Mouse (Mus musculus) forebrain, embryonic 16.5 days (tissue): ENCODE results near the gene Nup210. TPM values are rescaled to one million over a fixed set of nuclear protein-coding genes. Genes with fewer than 3 reads are reported as not detected.
"Not testable (repeated sequence)": the region's sequence is repeated elsewhere in the genome, so short reads cannot be mapped to it uniquely, and the experiment has no call there.

Experiments
- ATAC-seq: fragments of 200-750 bp; cut with Nextera tagmentation; 2 replicates; pipeline ENCODE4 v1.8.0; 2017; ENCODE audit warnings: mild to moderate bottlenecking, moderate library complexity
- H3K27ac ChIP-seq: fragments of 300-500 bp; sonication (generic); 2 replicates; pipeline ENCODE4 v1.5.1; 2014; ENCODE audit warnings: low read length, control low read depth
- H3K27me3 ChIP-seq: fragments of 300-500 bp; sonication (generic); replicated peaks from 2 replicates; pipeline ENCODE4 v1.6.1; 2014; ENCODE audit warnings: low read length; ENCODE audit not compliant: control insufficient read depth, insufficient read depth
- H3K36me3 ChIP-seq: fragments of 300-500 bp; sonication (generic); 2 replicates; pipeline ENCODE4 v1.6.1; 2014; ENCODE audit not compliant: control insufficient read depth, insufficient read depth
- H3K4me1 ChIP-seq: fragments of 300-500 bp; sonication (generic); replicated peaks from 2 replicates; pipeline ENCODE4 v1.6.1; 2014; ENCODE audit warnings: low read length; ENCODE audit not compliant: control insufficient read depth, insufficient read depth
- H3K4me2 ChIP-seq: fragments of 300-500 bp; sonication (generic); 2 replicates; pipeline ENCODE4 v1.6.1; 2014; ENCODE audit warnings: mild to moderate bottlenecking, low read length, control low read depth
- H3K4me3 ChIP-seq: fragments of 300-500 bp; sonication (generic); replicated peaks from 2 replicates; pipeline ENCODE4 v1.5.1; 2014; ENCODE audit warnings: mild to moderate bottlenecking, low read length, control low read depth
- H3K9ac ChIP-seq: fragments of 300-500 bp; sonication (generic); replicated peaks from 2 replicates; pipeline ENCODE4 v1.6.1; 2014; ENCODE audit warnings: low read depth, low read length, control low read depth
- H3K9me3 ChIP-seq: fragments of 300-500 bp; sonication (generic); 2 replicates; pipeline ENCODE4 v1.6.1; 2016; ENCODE audit warnings: low read length; ENCODE audit not compliant: control insufficient read depth
- WGBS: fragments of 180-500 bp; shearing (Covaris S2); extraction: QIAGEN DNeasy Blood & Tissue Kit; methylation state at CpG from one replicate; pipeline ENCODE4 v1.1.7; 2014; 5-methylcytosine and 5-hydroxymethylcytosine counted together
- polyA plus RNA-seq: library from polyadenylated mRNA; unstranded; fragments of >200 nt; fragmentation: Nextera tagmentation; extraction: Ambion mirVana; gene quantifications from 2 replicates; pipeline ENCODE4 v1.2.1, GENCODE M21; 2015

Nup210 gene
- polyA plus RNA-seq, 1 experiment from 2014 or later, result 21.1 TPM

DNA sequence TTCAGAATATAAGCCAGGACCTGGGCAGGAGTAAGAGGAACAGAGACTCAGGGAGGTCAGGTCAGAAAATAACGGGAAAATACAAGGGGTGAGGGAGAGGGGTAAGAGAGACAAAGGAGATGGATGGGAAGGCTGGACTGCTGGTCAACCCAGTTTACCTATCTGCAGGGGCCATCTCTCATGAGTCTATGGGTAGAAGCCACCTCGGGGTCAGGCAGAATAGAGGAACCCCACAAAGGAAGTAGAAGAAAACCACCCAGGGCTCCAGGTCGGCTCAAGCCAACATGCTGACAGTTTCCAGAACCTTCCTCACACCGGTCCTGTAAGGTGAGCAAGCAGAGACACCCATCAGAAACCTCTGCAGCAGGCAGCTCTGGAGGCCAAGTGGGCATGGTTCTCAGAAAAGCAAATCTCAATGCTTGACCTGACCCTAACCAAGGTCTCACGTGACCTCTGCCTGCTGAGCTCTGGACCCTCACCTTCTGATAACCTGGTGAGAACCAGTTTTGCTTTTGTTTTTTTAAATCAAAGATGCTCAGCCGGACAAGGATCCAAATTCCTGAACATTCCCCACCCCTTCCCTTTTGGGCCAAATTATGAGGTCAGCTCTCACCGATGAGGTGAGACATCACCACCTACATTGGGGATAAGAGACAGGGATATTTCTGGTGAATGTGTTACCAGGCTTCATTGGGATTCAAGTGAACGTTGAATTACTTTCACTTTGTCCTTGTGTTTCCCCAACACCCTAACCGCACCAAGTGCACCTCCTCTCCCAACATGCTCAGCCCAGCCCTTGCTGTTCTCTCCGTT lies 5.3 kb downstream of the Nup210 start:
- Histone ChIP-seq H3K4me2 (no peak overlapping the region), H3K9ac (no peak overlapping the region), H3K4me3 (no peak overlapping the region), H3K27ac (no peak overlapping the region), H3K4me1 (peaks cover 19% of the 10 kb centered on the region), H3K9me3 (no peaks in the 10 kb centered on the region), H3K27me3 (no peaks in the 10 kb centered on the region), H3K36me3 (no peaks in the 10 kb centered on the region)
- no peak for ATAC-seq
- WGBS, result 90% methylated on average over 10 of the region's 10 CpGs

DNA sequence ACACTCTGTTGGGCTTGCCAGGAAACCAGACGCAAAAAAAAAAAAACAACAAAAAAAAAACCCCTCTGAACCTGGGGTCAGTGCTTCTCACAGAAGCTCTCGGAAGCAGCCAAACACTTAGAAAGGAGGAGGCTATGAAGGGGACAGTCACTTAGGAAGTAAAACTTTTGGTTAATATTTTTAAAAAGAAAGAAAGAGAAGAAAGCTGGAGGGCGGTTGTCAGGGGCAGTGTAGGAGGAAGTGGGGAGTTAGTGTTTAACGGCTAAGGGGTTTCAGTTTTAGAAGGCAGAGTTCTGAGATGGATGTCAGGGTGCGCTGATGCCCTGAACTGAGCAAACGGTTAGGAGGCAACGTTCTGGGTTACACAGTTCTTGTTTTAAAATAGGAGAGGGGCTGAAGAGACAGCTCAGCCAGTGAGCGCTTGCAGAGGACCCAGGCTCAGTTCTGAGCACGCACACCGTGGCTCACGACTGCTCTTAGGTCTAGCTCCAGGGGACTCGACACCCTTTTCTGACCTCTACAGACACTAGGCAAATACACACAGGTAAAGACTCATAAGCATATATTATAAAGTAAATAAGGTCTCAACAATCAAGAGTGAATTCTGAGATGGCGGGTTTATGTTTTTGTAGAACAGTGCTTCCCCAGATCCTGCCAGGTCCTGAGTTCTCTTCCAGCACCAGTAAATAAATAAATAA lies 6.2 kb downstream of the Nup210 start:
- Histone ChIP-seq H3K36me3 (no peaks in the 10 kb centered on the region), H3K9ac (no peak overlapping the region), H3K27ac (no peak overlapping the region), H3K4me3 (no peak overlapping the region), H3K27me3 (no peaks in the 10 kb centered on the region), H3K9me3 (no peaks in the 10 kb centered on the region), H3K4me2 (no peak overlapping the region), H3K4me1 (peaks cover 14% of the 10 kb centered on the region)
- WGBS, result 85% methylated on average over 13 of the region's 13 CpGs
- no peak for ATAC-seq

GRCm38 (mm10) chr6:91109489-91109888 lies 7.1 kb downstream of the Nup210 start:
- no peak overlapping the region for H3K4me2 ChIP-seq
- ATAC-seq, result no peak
- H3K36me3 ChIP-seq, result no peaks in the 10 kb centered on the region
- H3K4me3 ChIP-seq, result no peak overlapping the region
- H3K27ac ChIP-seq, result no peak overlapping the region
- no peak overlapping the region for H3K9ac ChIP-seq
- H3K4me1 ChIP-seq, result peaks cover 5% of the 10 kb centered on the region
- H3K9me3 ChIP-seq, result no peaks in the 10 kb centered on the region
- no peaks in the 10 kb centered on the region for H3K27me3 ChIP-seq

- Histone ChIP-seq H3K4me2 (no peak overlapping the region), H3K4me3 (no peak overlapping the region), H3K27ac (no peak overlapping the region), H3K9me3 (no peaks in the 10 kb centered on the region), H3K4me1 (peaks cover 4% of the 10 kb centered on the region; the same call in 1 of the 2 replicates), H3K27me3 (no peaks in the 10 kb centered on the region), H3K9ac (no peak overlapping the region), H3K36me3 (no peaks in the 10 kb centered on the region)
- WGBS, result 89% methylated on average over 2 of the region's 2 CpGs
- no peak for ATAC-seq
Observed at GRCm38 (mm10) chr6:91108917-91109450, 7.6 kb downstream of the Nup210 start.

DNA sequence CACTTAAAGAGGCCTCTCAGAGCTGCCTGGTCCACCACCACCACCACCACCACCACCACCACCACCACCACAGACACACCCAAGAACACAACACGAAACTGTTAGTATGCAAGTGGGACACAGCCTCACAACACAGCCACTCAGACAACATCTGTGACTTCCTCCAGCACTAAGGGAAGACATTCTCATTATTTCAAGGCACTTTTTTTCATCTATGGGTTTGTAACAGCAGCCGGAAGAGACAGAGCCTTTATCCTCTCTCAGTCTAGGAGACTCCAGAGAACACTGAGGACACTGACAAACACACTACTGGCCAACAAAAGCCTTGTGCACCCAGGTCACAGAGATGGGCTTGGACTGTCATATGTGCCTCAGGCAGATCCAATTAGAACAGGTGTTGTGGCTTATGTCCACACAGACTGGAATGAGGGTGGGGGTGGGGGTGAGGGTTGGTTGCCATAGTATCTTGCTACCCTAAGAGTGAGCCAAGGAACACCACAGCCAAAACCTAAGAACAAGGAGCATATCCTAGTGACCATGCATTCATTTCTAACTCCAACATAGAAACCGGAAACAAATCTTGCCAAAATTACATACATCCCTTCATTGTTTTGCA lies 8.2 kb downstream of the Nup210 start:
- Histone ChIP-seq H3K36me3 (no peaks in the 10 kb centered on the region), H3K4me1 (peaks cover 4% of the 10 kb centered on the region; the same call in 1 of the 2 replicates), H3K4me3 (no peak overlapping the region), H3K27ac (no peak overlapping the region), H3K4me2 (no peak overlapping the region), H3K9ac (no peak overlapping the region), H3K9me3 (no peaks in the 10 kb centered on the region), H3K27me3 (no peaks in the 10 kb centered on the region)
- no peak for ATAC-seq
- 94% methylated on average over 3 of the region's 3 CpGs for WGBS

DNA sequence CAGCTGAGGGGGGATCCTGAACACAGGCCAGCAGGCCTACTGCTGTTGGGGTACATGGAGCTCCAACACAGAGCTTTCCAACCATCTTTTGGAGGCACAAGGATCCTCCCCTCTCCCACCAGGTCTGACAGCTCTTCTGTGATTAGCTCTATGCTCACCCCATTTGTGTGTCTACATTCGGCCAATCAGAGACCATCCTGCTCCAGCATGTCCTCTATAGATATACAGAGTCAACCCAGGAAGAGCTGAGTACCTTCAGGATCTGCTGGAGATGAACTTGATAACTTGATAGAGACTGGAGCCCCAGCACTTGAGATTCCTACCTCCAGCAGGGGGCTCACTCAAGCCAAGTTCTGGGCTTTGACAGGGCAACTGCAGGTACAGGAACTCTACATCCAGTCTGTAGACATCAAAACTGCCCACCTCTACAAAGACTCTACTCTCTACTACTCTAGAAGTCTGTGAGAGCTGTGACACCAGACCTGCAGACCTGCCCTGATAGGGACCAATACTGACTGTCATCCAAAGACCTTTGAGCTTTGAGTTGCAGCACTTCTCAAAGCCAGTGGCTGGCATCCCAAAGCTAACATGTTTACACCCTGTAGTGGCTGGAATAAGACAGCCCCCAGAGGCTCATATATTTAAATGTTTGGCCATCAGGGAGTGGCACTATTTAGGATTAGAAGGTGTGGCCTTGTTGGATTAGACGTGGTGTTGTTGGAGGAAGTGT lies 11.1 kb downstream of the Nup210 start:
- no peaks in the 10 kb centered on the region for H3K9me3 ChIP-seq
- 93% methylated on average over 2 of the region's 2 CpGs for WGBS
- no peak for ATAC-seq
- no peak overlapping the region for H3K27ac ChIP-seq
- H3K4me2 ChIP-seq, result no peak overlapping the region
- H3K36me3 ChIP-seq, result no peaks in the 10 kb centered on the region
- peaks cover 4% of the 10 kb centered on the region; the same call in 1 of the 2 replicates for H3K4me1 ChIP-seq
- no peak overlapping the region for H3K9ac ChIP-seq
- H3K27me3 ChIP-seq, result no peaks in the 10 kb centered on the region
- no peak overlapping the region for H3K4me3 ChIP-seq

- no peak overlapping the region for H3K9ac ChIP-seq
- no peak overlapping the region for H3K4me2 ChIP-seq
- H3K9me3 ChIP-seq, result no peaks in the 10 kb centered on the region
- no peak overlapping the region for H3K27ac ChIP-seq
- no peak for ATAC-seq
- peaks cover 4% of the 10 kb centered on the region; the same call in 1 of the 2 replicates for H3K4me1 ChIP-seq
- WGBS, result 64% methylated on average over 3 of the region's 3 CpGs
- H3K36me3 ChIP-seq, result no peaks in the 10 kb centered on the region
- no peak overlapping the region for H3K4me3 ChIP-seq
- H3K27me3 ChIP-seq, result no peaks in the 10 kb centered on the region
Observed at GRCm38 (mm10) chr6:91104765-91105399, 11.7 kb downstream of the Nup210 start.

DNA sequence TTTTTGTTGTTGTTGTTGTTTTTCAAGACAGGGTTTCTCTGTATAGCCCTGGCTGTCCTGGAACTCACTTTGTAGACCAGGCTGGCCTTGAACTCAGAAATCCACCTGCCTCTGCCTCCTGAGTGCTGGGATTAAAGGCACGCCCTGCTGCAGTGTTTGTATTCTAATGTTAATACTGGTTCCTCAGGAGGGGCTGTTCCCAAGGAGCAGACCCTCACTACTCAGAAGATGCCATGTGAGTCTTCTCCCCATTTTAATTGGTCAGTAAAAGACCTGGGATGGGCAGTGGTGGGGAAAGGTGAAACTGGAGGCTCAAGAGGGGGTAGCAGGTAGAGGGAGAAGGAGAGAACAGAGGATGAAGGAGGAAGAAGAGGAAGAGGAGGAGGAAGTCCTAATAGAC lies 13.2 kb downstream of the Nup210 start:
- H3K4me2 ChIP-seq, H3K9me3 ChIP-seq, H3K4me3 ChIP-seq, H3K9ac ChIP-seq, H3K27me3 ChIP-seq, ATAC-seq, H3K4me1 ChIP-seq, H3K36me3 ChIP-seq, H3K27ac ChIP-seq: not testable (repeated sequence)
- 82% methylated on average over 1 of the region's 1 CpGs for WGBS
